Mouse (Mus musculus): ENCODE measurements around the gene Lcat. TPM values are rescaled to one million over a fixed set of nuclear protein-coding genes. Genes with fewer than 3 reads are reported as not detected.

Lcat gene
- polyA plus RNA-seq, 1 experiment from 2014 or later, result 0.74 TPM

DNA sequence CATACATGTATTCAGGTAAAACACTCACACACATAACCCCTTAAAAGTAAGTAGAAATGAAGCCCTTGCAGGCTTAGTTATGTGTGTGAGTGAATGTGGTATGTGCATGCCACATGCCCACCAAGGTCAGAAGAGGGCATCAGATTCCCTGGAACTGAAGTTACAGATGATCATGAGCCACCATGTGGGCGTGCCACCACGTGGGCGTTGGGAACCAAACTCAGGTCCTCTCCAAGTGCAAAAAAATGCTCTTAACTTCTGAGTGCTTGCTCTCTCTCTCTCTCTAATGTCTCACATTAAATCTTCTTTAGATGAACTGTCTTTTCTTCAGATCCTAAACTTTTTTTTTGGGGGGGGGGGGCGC lies 4.9 kb downstream of the Lcat start, which contains the start of gene Psmb10:
Psmb10 (minus strand) TSS at position 139 of the 364 bp plus-strand sequence.
- ATAC-seq (no peak), DNase-seq (ENCODE audit: low spot score) (peak; percentile 25)
- TF ChIP-seq EP300 (IDR thresholded peaks at IDR 0.05) (no peak), CTCF (IDR thresholded peaks at IDR 0.05) (no peak)
- Histone ChIP-seq H3K9ac (replicated peaks; ENCODE audit: low read depth) (peak within 1 kb of the TSS; percentile 71), H3K4me2 (replicated peaks; ENCODE audit: low read depth, low read length) (peak within 1 kb of the TSS; percentile 91), H3K9me3 (ENCODE audit: low read length) (no peaks in the 10 kb centered on the region), H3K4me1 (ENCODE audit: insufficient read depth, low read depth, low read length) (peaks cover 5% of the 10 kb centered on the region; the same call in 1 of the 2 replicates), H3K27me3 (replicated peaks; ENCODE audit: insufficient read depth, low read length) (no peaks in the 10 kb centered on the region), H3K27ac (ENCODE audit: low read length) (peak within 1 kb of the TSS; percentile 88), H3K36me3 (ENCODE audit: insufficient read depth, low read length) (no peaks in the 10 kb centered on the region), H3K4me3 (ENCODE audit: low read depth, low read length) (peak within 1 kb of the TSS; percentile 88)
- WGBS, result 15% methylated on average over 4 of the region's 4 CpGs

DNA sequence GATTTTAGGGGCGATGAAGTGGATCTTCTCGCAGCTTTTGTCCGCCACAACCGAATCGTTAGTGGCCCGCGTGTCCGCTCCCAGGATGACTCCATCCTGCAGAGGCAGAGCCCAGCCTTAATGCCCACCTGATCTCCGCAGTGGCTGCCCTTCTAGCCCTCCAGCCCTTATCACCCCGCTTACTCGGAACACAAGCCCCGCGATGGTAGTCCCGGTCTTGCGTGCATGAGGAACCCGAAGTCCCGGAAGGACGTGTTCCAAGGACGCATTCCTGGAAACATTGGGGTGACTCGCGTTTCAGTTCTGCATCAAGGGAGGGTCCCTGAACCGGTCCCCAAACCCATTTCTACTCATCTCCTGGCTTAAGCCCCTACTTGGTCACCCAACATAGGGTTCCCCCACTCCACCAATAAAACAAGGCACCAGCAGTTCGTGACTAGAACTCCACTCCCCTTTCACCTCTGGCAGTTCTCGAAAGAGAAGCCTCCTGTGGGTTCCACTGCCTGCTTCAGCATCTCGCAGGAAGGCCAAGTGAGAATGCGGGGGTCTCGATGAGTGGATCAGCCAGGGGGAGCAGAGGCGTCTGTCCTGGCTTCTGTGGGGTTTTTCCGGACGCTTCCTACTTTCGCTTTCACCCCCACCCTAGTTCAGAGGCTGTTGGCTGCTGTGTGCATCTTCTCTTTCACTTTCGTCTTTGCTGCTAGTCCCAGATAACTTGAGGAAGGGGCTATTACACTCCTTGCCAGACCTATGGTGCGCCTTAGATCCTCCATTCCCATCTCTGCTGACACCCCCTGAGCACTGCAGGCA lies 5.5 kb downstream of the Lcat start:
- Histone ChIP-seq H3K4me3 (ENCODE audit: low read depth, low read length) (peak overlapping the region; percentile 88), H3K9ac (replicated peaks; ENCODE audit: low read depth) (peak overlapping the region; percentile 71), H3K4me2 (replicated peaks; ENCODE audit: low read depth, low read length) (peak overlapping the region; percentile 91), H3K27ac (ENCODE audit: low read length) (peak overlapping the region; percentile 88), H3K4me1 (ENCODE audit: insufficient read depth, low read depth, low read length) (peaks cover 5% of the 10 kb centered on the region; the same call in 1 of the 2 replicates), H3K36me3 (ENCODE audit: insufficient read depth, low read length) (no peaks in the 10 kb centered on the region), H3K27me3 (replicated peaks; ENCODE audit: insufficient read depth, low read length) (no peaks in the 10 kb centered on the region), H3K9me3 (ENCODE audit: low read length) (no peaks in the 10 kb centered on the region)
- peak; percentile 25 for ATAC-seq
- TF ChIP-seq EP300 (IDR thresholded peaks at IDR 0.05), result no peak
- no peak for TF ChIP-seq CTCF (IDR thresholded peaks at IDR 0.05)
- DNase-seq (ENCODE audit: low spot score), result peak; percentile 72
- under 1% methylated on average over 30 of the region's 33 CpGs for WGBS

DNA sequence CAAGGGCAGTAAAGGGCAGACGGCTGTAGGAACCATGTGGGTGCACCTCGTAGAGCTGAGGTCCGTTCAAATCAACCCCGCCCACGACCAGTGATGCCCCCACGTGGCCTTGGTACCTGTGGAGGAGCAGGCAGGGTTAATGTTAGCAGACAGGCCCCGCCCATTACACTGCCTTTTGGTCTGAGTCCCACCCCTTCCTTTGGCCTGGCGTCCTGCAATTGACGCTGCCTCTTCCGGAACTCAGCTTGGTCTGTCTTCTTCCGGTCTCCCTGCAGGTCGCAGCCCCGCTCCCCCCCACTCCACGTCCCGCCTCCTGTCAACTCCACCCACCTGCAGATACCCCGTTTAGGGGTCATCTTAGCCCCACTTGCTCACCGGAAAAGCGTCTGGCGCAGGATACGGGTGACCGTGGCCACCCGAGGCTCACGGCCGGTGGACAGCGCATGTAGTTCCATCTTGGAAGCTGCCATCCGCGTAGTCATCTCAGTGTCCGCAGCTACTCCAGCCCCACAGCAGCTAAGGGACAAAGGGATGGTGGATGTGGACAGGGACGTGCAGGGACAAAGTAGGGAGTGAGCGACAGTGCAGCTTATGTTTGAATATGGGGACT lies 6.2 kb downstream of the Lcat start:
- peak overlapping the region; percentile 71 for H3K9ac ChIP-seq (replicated peaks; ENCODE audit: low read depth)
- TF ChIP-seq CTCF (IDR thresholded peaks at IDR 0.05) (peak; percentile 23; the same call in 1 of the 2 replicates), EP300 (IDR thresholded peaks at IDR 0.05) (no peak)

DNA sequence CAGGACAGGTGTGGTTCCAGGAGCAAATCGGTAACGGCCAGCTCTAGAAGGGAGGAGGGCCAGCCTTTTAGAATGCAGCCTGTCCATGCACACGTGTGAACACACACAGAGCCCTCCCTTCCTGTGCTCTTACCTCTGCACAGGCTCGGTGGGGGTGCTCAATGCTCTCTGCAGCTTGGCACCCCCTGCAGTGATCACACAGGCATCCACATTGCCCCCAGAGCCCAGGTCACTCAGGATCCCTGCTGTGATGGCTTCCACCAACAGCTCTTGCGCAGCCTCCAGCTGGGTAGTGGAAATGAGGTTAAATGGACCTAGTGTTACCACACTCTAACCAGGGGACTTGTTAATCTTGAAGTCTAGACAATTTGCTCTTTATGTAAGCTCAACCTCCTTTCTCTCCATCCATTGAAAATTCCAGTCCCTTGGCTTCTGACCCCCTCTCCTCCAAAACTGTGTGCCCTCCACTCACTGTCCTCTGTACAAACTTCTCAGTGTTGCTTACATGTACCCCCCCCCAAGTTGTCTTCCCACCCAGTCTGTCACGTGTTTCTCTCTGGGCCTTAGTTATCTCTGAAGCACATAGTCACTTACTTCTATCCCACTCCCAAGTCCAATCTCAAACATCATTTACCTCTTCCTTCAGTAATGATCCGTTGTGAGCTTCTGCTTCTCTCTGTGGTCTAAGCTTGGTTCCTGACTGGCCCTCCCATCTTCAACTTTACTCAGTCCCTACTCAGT lies 7.1 kb downstream of the Lcat start:
- peaks cover 5% of the 10 kb centered on the region; the same call in 1 of the 2 replicates for H3K4me1 ChIP-seq (ENCODE audit: insufficient read depth, low read depth, low read length)
- ATAC-seq (no peak), DNase-seq (ENCODE audit: low spot score) (no peak)
- no peaks in the 10 kb centered on the region for H3K27me3 ChIP-seq (replicated peaks; ENCODE audit: insufficient read depth, low read length)
- H3K4me2 ChIP-seq (replicated peaks; ENCODE audit: low read depth, low read length), result peak overlapping the region; percentile 91; the same call in 1 of the 2 replicates
- TF ChIP-seq EP300 (IDR thresholded peaks at IDR 0.05), result no peak
- TF ChIP-seq CTCF (IDR thresholded peaks at IDR 0.05), result no peak
- H3K9me3 ChIP-seq (ENCODE audit: low read length), result no peaks in the 10 kb centered on the region
- 0 out of 2 replicates have a peak, but pooled peaks cover 4% of the 10 kb centered on the region for H3K36me3 ChIP-seq (ENCODE audit: insufficient read depth, low read length)
- WGBS, result 24% methylated on average over 7 of the region's 7 CpGs
- peak overlapping the region; percentile 88 for H3K4me3 ChIP-seq (ENCODE audit: low read depth, low read length)
- H3K27ac ChIP-seq (ENCODE audit: low read length), result no peak overlapping the region
- 0 out of 2 replicates have a peak overlapping the region, but pooled peaks have one; percentile 71 for H3K9ac ChIP-seq (replicated peaks; ENCODE audit: low read depth)

More for the DNA sequence above, 6.2 kb downstream of the Lcat start:
- Histone ChIP-seq H3K4me3 (ENCODE audit: low read depth, low read length) (peak overlapping the region; percentile 88), H3K4me2 (replicated peaks; ENCODE audit: low read depth, low read length) (peak overlapping the region; percentile 91), H3K27ac (ENCODE audit: low read length) (peak overlapping the region; percentile 88), H3K27me3 (replicated peaks; ENCODE audit: insufficient read depth, low read length) (no peaks in the 10 kb centered on the region), H3K4me1 (ENCODE audit: insufficient read depth, low read depth, low read length) (peaks cover 5% of the 10 kb centered on the region; the same call in 1 of the 2 replicates), H3K9me3 (ENCODE audit: low read length) (no peaks in the 10 kb centered on the region), H3K36me3 (ENCODE audit: insufficient read depth, low read length) (0 out of 2 replicates have a peak, but pooled peaks cover 4% of the 10 kb centered on the region)
- WGBS, result under 1% methylated on average over 30 of the region's 30 CpGs
- peak; percentile 97 for DNase-seq (ENCODE audit: low spot score)
- peak; percentile 93 for ATAC-seq

DNA sequence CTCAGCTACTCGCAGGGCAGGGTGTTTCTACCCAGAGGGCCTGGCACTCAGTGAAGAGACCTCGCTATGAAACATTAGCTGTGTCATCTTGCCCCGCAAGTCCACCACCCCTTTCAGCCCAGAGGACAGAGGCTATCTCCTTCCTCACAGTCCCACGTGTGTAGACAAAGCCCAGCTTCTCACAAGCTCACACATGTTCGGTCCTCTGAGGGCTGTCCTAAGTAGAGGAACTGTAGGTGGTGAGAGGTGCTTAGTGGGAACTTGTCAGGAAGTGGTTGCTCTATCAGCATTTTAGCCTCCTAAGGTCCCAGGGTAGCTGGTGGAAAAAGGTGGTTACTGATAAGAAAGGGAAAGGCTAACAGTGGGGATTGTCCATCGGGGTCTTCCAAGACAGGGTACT lies 8.1 kb downstream of the Lcat start:
- TF ChIP-seq EP300 (IDR thresholded peaks at IDR 0.05), result no peak
- no peak for TF ChIP-seq CTCF (IDR thresholded peaks at IDR 0.05)
- no peak overlapping the region for H3K9ac ChIP-seq (replicated peaks; ENCODE audit: low read depth)
- H3K4me1 ChIP-seq (ENCODE audit: insufficient read depth, low read depth, low read length), result peaks cover 5% of the 10 kb centered on the region; the same call in 1 of the 2 replicates
- H3K4me3 ChIP-seq (ENCODE audit: low read depth, low read length), result no peak overlapping the region
- ATAC-seq, result no peak
- H3K9me3 ChIP-seq (ENCODE audit: low read length), result no peaks in the 10 kb centered on the region
- H3K27me3 ChIP-seq (replicated peaks; ENCODE audit: insufficient read depth, low read length), result no peaks in the 10 kb centered on the region
- DNase-seq (ENCODE audit: low spot score), result no peak
- H3K4me2 ChIP-seq (replicated peaks; ENCODE audit: low read depth, low read length), result no peak overlapping the region
- H3K36me3 ChIP-seq (ENCODE audit: insufficient read depth, low read length), result peaks cover 8% of the 10 kb centered on the region; the same call in 1 of the 2 replicates
- no peak overlapping the region for H3K27ac ChIP-seq (ENCODE audit: low read length)
- 68% methylated on average over 6 of the region's 6 CpGs for WGBS

Data from lung, postnatal 0 days (tissue).